8 mouse cellular contexts compared by ENCODE assay signal in genomic region chr3:126997391-126998007, GRCm38 (mm10).
DNase-seq lines count a peak whose midpoint lies in the region; ATAC-seq and TF ChIP-seq lines count a peak whose summit lies in the region.

No protein-coding gene starts in this region.

- H3K27me3 ChIP-seq in embryonic facial prominence, embryonic 14.5 days (replicated peaks; ENCODE audit: control insufficient read depth, insufficient read depth, low read length) = no peaks in the 10 kb centered on the region
- H3K27me3 ChIP-seq in intestine, postnatal 0 days (replicated peaks; ENCODE audit: control insufficient read depth, insufficient read depth, low read length) = no peaks in the 10 kb centered on the region

- WGBS in embryonic facial prominence, embryonic 14.5 days = 11% methylated on average over 17 of the region's 17 CpGs
- 33% methylated on average over 17 of the region's 17 CpGs for WGBS in intestine, postnatal 0 days

- no peaks in the 10 kb centered on the region; the same call in 1 of the 2 replicates for H3K36me3 ChIP-seq in embryonic facial prominence, embryonic 14.5 days (ENCODE audit: control insufficient read depth, insufficient read depth, low read length)
- H3K36me3 ChIP-seq in intestine, postnatal 0 days (ENCODE audit: control insufficient read depth, insufficient read depth) = no peaks in the 10 kb centered on the region

- peaks cover 15% of the 10 kb centered on the region for H3K4me1 ChIP-seq in embryonic facial prominence, embryonic 14.5 days (ENCODE audit: control insufficient read depth, insufficient read depth, low read length)
- H3K4me1 ChIP-seq in intestine, postnatal 0 days (replicated peaks; ENCODE audit: control insufficient read depth, insufficient read depth, low read length) = no peaks in the 10 kb centered on the region

- H3K4me3 ChIP-seq in left cerebral cortex, adult 2 months = peak overlapping the region; percentile 39
- peak overlapping the region; percentile 35 for H3K4me3 ChIP-seq in embryonic facial prominence, embryonic 14.5 days (ENCODE audit: low read depth, low read length)
- peak overlapping the region; percentile 16; the same call in 1 of the 2 replicates for H3K4me3 ChIP-seq in intestine, postnatal 0 days (ENCODE audit: low read depth, low read length)

- H3K9ac ChIP-seq in embryonic facial prominence, embryonic 14.5 days (ENCODE audit: low read depth, low read length) = peak overlapping the region; percentile 69
- H3K9ac ChIP-seq in intestine, postnatal 0 days (ENCODE audit: low read depth, low read length) = no peak overlapping the region

- no peak for ATAC-seq in embryonic facial prominence, embryonic 14.5 days (ENCODE audit: low read depth)
- no peak for ATAC-seq in intestine, postnatal 0 days

- peak overlapping the region; percentile 90 for H3K27ac ChIP-seq in left cerebral cortex, adult 2 months
- peak overlapping the region; percentile 89 for H3K27ac ChIP-seq in embryonic facial prominence, embryonic 14.5 days (replicated peaks; ENCODE audit: low read depth, low read length)
- peak overlapping the region; percentile 28; the same call in 1 of the 2 replicates for H3K27ac ChIP-seq in intestine, postnatal 0 days (ENCODE audit: low read depth, low read length)

- no peaks in the 10 kb centered on the region for H3K9me3 ChIP-seq in embryonic facial prominence, embryonic 14.5 days (ENCODE audit: control insufficient read depth, low read length)
- H3K9me3 ChIP-seq in intestine, postnatal 0 days (ENCODE audit: control insufficient read depth) = no peaks in the 10 kb centered on the region

- intact Hi-C loops in left cerebral cortex, adult 2 months (cut with DNase I) = loop anchor here (5.0 kb wide), 1 partner anchor 165 kb away; no protein-coding TSS in a partner anchor
- intact Hi-C loops in left cerebral cortex, postnatal 14 days (cut with DNase I) = no loop called here

- no peak for DNase-seq in left cerebral cortex, adult 2 months (ENCODE audit: extremely low spot score in 1 of 2, low spot score in 2 of 2)
- no peak for DNase-seq in left cerebral cortex, postnatal 14 days (ENCODE audit: low spot score in 2 of 2)
- DNase-seq in embryonic facial prominence, embryonic 14.5 days (ENCODE audit: low spot score) = peak; percentile 58
- peak; percentile 21 for DNase-seq in retina, embryonic 14.5 days (ENCODE audit: low spot score)
- DNase-seq in thymus, postnatal 14 days = no peak
- DNase-seq in spleen, adult 18-20 months = no peak
- no peak for DNase-seq in Muller cell, postnatal 12 days (ENCODE audit: inconsistent ontology term)

- TF ChIP-seq CTCF in left cerebral cortex, adult 2 months (IDR thresholded peaks at IDR 0.05) = peak; percentile 48
- peak; percentile 63 for TF ChIP-seq CTCF in intestine, postnatal 0 days (IDR thresholded peaks at IDR 0.05; ENCODE audit: low read depth)

- H3K4me2 ChIP-seq in embryonic facial prominence, embryonic 14.5 days (ENCODE audit: low read depth, low read length) = peak overlapping the region; percentile 62
- peak overlapping the region; percentile 51 for H3K4me2 ChIP-seq in intestine, postnatal 0 days (replicated peaks; ENCODE audit: low read depth)

Comparison
In these comparisons a context has a peak if more than half of its experiments do, and no peak if none do; other contexts are left out.
1. DNase-seq: peak in embryonic facial prominence, embryonic 14.5 days (single experiment) and retina, embryonic 14.5 days (single experiment); none in left cerebral cortex, adult 2 months (0 of 2), left cerebral cortex, postnatal 14 days (0 of 2), thymus, postnatal 14 days (single experiment), spleen, adult 18-20 months (0 of 2) and Muller cell, postnatal 12 days (single experiment).
2. H3K27ac ChIP-seq: peak in every context shown above with its lines; median percentile 90 in left cerebral cortex, adult 2 months; 89 in embryonic facial prominence, embryonic 14.5 days; 28 in intestine, postnatal 0 days.
3. Peak in every context shown above with its lines, with median percentiles within 50 percentile points of each other: H3K4me3 ChIP-seq.